Mouse (Mus musculus) midbrain, embryonic 12.5 days (tissue): Measurements from ENCODE around the gene Mbd6. TPM values are rescaled to one million over a fixed set of nuclear protein-coding genes. Genes with fewer than 3 reads are reported as not detected.

Experiments
- ATAC-seq: fragments of 200-750 bp; cut with Nextera tagmentation; 2 replicates; pipeline ENCODE4 v1.8.0; 2017; ENCODE audit warnings: low read depth, moderate TSS enrichment, moderate library complexity; ENCODE audit not compliant: low FRiP score
- H3K27ac ChIP-seq: fragments of 300-500 bp; sonication (generic); replicated peaks from 2 replicates; pipeline ENCODE4 v1.5.1; 2016; ENCODE audit warnings: mild to moderate bottlenecking
- H3K27me3 ChIP-seq: fragments of 300-500 bp; sonication (generic); 2 replicates; pipeline ENCODE4 v1.6.1; 2016; ENCODE audit warnings: mild to moderate bottlenecking
- H3K36me3 ChIP-seq: fragments of 300-500 bp; sonication (generic); 2 replicates; pipeline ENCODE4 v1.6.1; 2016
- H3K4me1 ChIP-seq: fragments of 300-500 bp; sonication (generic); 2 replicates; pipeline ENCODE4 v1.6.1; 2016
- H3K4me2 ChIP-seq: fragments of 300-500 bp; sonication (generic); replicated peaks from 2 replicates; pipeline ENCODE4 v1.6.1; 2016; ENCODE audit warnings: mild to moderate bottlenecking, moderate library complexity
- H3K4me3 ChIP-seq: fragments of 300-500 bp; sonication (generic); 2 replicates; pipeline ENCODE4 v1.5.1; 2016; ENCODE audit warnings: mild to moderate bottlenecking
- H3K9ac ChIP-seq: fragments of 300-500 bp; sonication (generic); replicated peaks from 2 replicates; pipeline ENCODE4 v1.6.1; 2016; ENCODE audit warnings: mild to moderate bottlenecking, moderate library complexity
- H3K9me3 ChIP-seq: fragments of 300-500 bp; sonication (generic); 2 replicates; pipeline ENCODE4 v1.6.1; 2016; ENCODE audit warnings: mild to moderate bottlenecking
- WGBS: fragments of 180-500 bp; shearing (Covaris S2); methylation state at CpG from one replicate; pipeline ENCODE4 v1.1.7; 2016; 5-methylcytosine and 5-hydroxymethylcytosine counted together
- polyA plus RNA-seq: library from polyadenylated mRNA; unstranded; fragments of >200 nt; fragmentation: Nextera tagmentation; extraction: Ambion mirVana; gene quantifications from 2 replicates; pipeline ENCODE4 v1.2.1, GENCODE M21; 2016

Mbd6 gene
- polyA plus RNA-seq, 1 experiment from 2014 or later: 20.3 TPM

GRCm38 (mm10) chr10:127284724-127285500 is 3.9 kb downstream of the Mbd6 start:
- Histone ChIP-seq H3K9ac (0 out of 2 replicates have a peak overlapping the region, but pooled peaks have one; percentile 31), H3K4me3 (no peak overlapping the region), H3K27me3 (no peaks in the 10 kb centered on the region), H3K9me3 (no peaks in the 10 kb centered on the region), H3K4me1 (peaks cover 43% of the 10 kb centered on the region), H3K4me2 (no peak overlapping the region), H3K27ac (no peak overlapping the region), H3K36me3 (peaks cover 73% of the 10 kb centered on the region)
- no peak for ATAC-seq
- 70% methylated on average over 11 of the region's 11 CpGs for WGBS

GRCm38 (mm10) chr10:127284105-127284622 is 4.7 kb downstream of the Mbd6 start:
- H3K9ac ChIP-seq: no peak overlapping the region
- ATAC-seq: no peak

GRCm38 (mm10) chr10:127282620-127283215 is 6.1 kb downstream of the Mbd6 start:
- no peak for ATAC-seq
- peaks cover 94% of the 10 kb centered on the region for H3K36me3 ChIP-seq
- WGBS: 91% methylated on average over 13 of the region's 13 CpGs

More at GRCm38 (mm10) chr10:127284105-127284622, 4.7 kb downstream of the Mbd6 start:
- no peak overlapping the region for H3K4me3 ChIP-seq
- H3K36me3 ChIP-seq: peaks cover 79% of the 10 kb centered on the region
- 90% methylated on average over 7 of the region's 7 CpGs for WGBS
- H3K4me2 ChIP-seq: no peak overlapping the region
- H3K27me3 ChIP-seq: no peaks in the 10 kb centered on the region
- H3K27ac ChIP-seq: no peak overlapping the region
- H3K9me3 ChIP-seq: no peaks in the 10 kb centered on the region
- peaks cover 37% of the 10 kb centered on the region for H3K4me1 ChIP-seq

GRCm38 (mm10) chr10:127281316-127281715 is 7.5 kb downstream of the Mbd6 start:
- H3K4me1 ChIP-seq: peaks cover 17% of the 10 kb centered on the region
- H3K36me3 ChIP-seq: peaks cover 98% of the 10 kb centered on the region
- no peaks in the 10 kb centered on the region for H3K27me3 ChIP-seq
- H3K4me3 ChIP-seq: no peak overlapping the region
- ATAC-seq: no peak
- H3K4me2 ChIP-seq: no peak overlapping the region
- H3K9ac ChIP-seq: no peak overlapping the region
- H3K9me3 ChIP-seq: no peaks in the 10 kb centered on the region
- 89% methylated on average over 8 of the region's 8 CpGs for WGBS
- no peak overlapping the region for H3K27ac ChIP-seq

More at GRCm38 (mm10) chr10:127282620-127283215, 6.1 kb downstream of the Mbd6 start:
- H3K27ac ChIP-seq: no peak overlapping the region
- H3K9ac ChIP-seq: no peak overlapping the region
- no peaks in the 10 kb centered on the region for H3K9me3 ChIP-seq
- H3K4me2 ChIP-seq: no peak overlapping the region
- H3K27me3 ChIP-seq: no peaks in the 10 kb centered on the region
- H3K4me3 ChIP-seq: no peak overlapping the region
- H3K4me1 ChIP-seq: peaks cover 31% of the 10 kb centered on the region

- no peak for ATAC-seq
- 89% methylated on average over 1 of the region's 2 CpGs for WGBS
- H3K36me3 ChIP-seq: peaks cover 98% of the 10 kb centered on the region
Observed at GRCm38 (mm10) chr10:127279730-127280129, 9.1 kb downstream of the Mbd6 start.

GRCm38 (mm10) chr10:127274261-127275022 is 14.4 kb downstream of the Mbd6 start:
- 93% methylated on average over 11 of the region's 11 CpGs for WGBS
- Histone ChIP-seq H3K9me3 (no peaks in the 10 kb centered on the region), H3K4me3 (no peak overlapping the region), H3K36me3 (peaks cover 94% of the 10 kb centered on the region), H3K4me2 (no peak overlapping the region), H3K27me3 (no peaks in the 10 kb centered on the region), H3K9ac (no peak overlapping the region), H3K4me1 (no peaks in the 10 kb centered on the region), H3K27ac (no peak overlapping the region)
- no peak for ATAC-seq

More at GRCm38 (mm10) chr10:127279730-127280129, 9.1 kb downstream of the Mbd6 start:
- Histone ChIP-seq H3K27me3 (no peaks in the 10 kb centered on the region), H3K4me3 (no peak overlapping the region), H3K9ac (no peak overlapping the region), H3K9me3 (no peaks in the 10 kb centered on the region), H3K4me2 (no peak overlapping the region), H3K27ac (no peak overlapping the region), H3K4me1 (peaks cover 3% of the 10 kb centered on the region; the same call in 1 of the 2 replicates)

- Histone ChIP-seq H3K9ac (no peak overlapping the region), H3K4me3 (no peak overlapping the region), H3K36me3 (peaks cover 84% of the 10 kb centered on the region), H3K9me3 (no peaks in the 10 kb centered on the region), H3K4me2 (no peak overlapping the region), H3K27me3 (no peaks in the 10 kb centered on the region), H3K4me1 (peaks cover 20% of the 10 kb centered on the region), H3K27ac (no peak overlapping the region)
- no peak for ATAC-seq
- WGBS: 95% methylated on average over 5 of the region's 5 CpGs
Observed at GRCm38 (mm10) chr10:127272371-127272770, 16.4 kb downstream of the Mbd6 start.

- 74% methylated on average over 4 of the region's 4 CpGs for WGBS
- Histone ChIP-seq H3K4me2 (no peak overlapping the region), H3K27ac (no peak overlapping the region), H3K27me3 (peaks cover 2% of the 10 kb centered on the region; the same call in 1 of the 2 replicates), H3K36me3 (peaks cover 59% of the 10 kb centered on the region), H3K4me1 (peaks cover 26% of the 10 kb centered on the region), H3K9ac (no peak overlapping the region), H3K9me3 (no peaks in the 10 kb centered on the region), H3K4me3 (no peak overlapping the region)
- ATAC-seq: no peak
Observed at GRCm38 (mm10) chr10:127269884-127270283, 18.9 kb downstream of the Mbd6 start.

GRCm38 (mm10) chr10:127269036-127269435 is 19.8 kb downstream of the Mbd6 start:
- H3K4me1 ChIP-seq: peaks cover 26% of the 10 kb centered on the region
- H3K9ac ChIP-seq: no peak overlapping the region
- H3K36me3 ChIP-seq: peaks cover 51% of the 10 kb centered on the region
- H3K4me3 ChIP-seq: no peak overlapping the region
- H3K9me3 ChIP-seq: no peaks in the 10 kb centered on the region
- peaks cover 11% of the 10 kb centered on the region for H3K27me3 ChIP-seq
- H3K27ac ChIP-seq: no peak overlapping the region
- H3K4me2 ChIP-seq: no peak overlapping the region
- no peak for ATAC-seq
- WGBS: 89% methylated on average over 12 of the region's 12 CpGs

GRCm38 (mm10) chr10:127268401-127268800 is 20.4 kb downstream of the Mbd6 start:
- no peak overlapping the region; the same call in 1 of the 2 replicates for H3K9ac ChIP-seq
- peaks cover 12% of the 10 kb centered on the region for H3K27me3 ChIP-seq
- H3K4me3 ChIP-seq: no peak overlapping the region
- H3K9me3 ChIP-seq: no peaks in the 10 kb centered on the region
- peaks cover 46% of the 10 kb centered on the region for H3K36me3 ChIP-seq
- no peak overlapping the region for H3K4me2 ChIP-seq
- no peak for ATAC-seq
- peaks cover 29% of the 10 kb centered on the region for H3K4me1 ChIP-seq
- no peak overlapping the region for H3K27ac ChIP-seq
- 93% methylated on average over 5 of the region's 5 CpGs for WGBS

GRCm38 (mm10) chr10:127267318-127267717 is 21.5 kb downstream of the Mbd6 start:
- peaks cover 18% of the 10 kb centered on the region for H3K27me3 ChIP-seq
- H3K4me3 ChIP-seq: peak overlapping the region; percentile 98
- H3K4me1 ChIP-seq: peaks cover 38% of the 10 kb centered on the region
- 72% methylated on average over 5 of the region's 5 CpGs for WGBS
- H3K36me3 ChIP-seq: peaks cover 36% of the 10 kb centered on the region
- no peak overlapping the region for H3K27ac ChIP-seq
- H3K9me3 ChIP-seq: no peaks in the 10 kb centered on the region
- H3K4me2 ChIP-seq: peak overlapping the region; percentile 93
- H3K9ac ChIP-seq: peak overlapping the region; percentile 99
- no peak for ATAC-seq
